Mouse (Mus musculus) midbrain, postnatal 0 days (tissue): Measurements from ENCODE around the gene Wdr18. TPM values are rescaled to one million over a fixed set of nuclear protein-coding genes. Genes with fewer than 3 reads are reported as not detected.

ENCODE experiments used
- ATAC-seq: fragments of 200-750 bp; cut with Nextera tagmentation; 2 replicates; pipeline ENCODE4 v1.8.0; 2017; ENCODE audit warnings: moderate number of reproducible peaks, mild to moderate bottlenecking, moderate TSS enrichment, moderate library complexity; ENCODE audit not compliant: low FRiP score
- DNase-seq: peaks from one replicate; pipeline ENCODE4 v3.0.0-alpha.2; 2015; ENCODE audit warnings: low spot score
- H3K27ac ChIP-seq: fragments of 300-500 bp; sonication (generic); 2 replicates; pipeline ENCODE4 v1.5.1; 2014; ENCODE audit warnings: low read depth, mild to moderate bottlenecking, low read length, mixed read lengths
- H3K27me3 ChIP-seq: fragments of 300-500 bp; sonication (generic); 2 replicates; pipeline ENCODE4 v1.6.1; 2014; ENCODE audit warnings: low read length, control low read depth, mixed read lengths; ENCODE audit not compliant: insufficient read depth
- H3K36me3 ChIP-seq: fragments of 300-500 bp; sonication (generic); 2 replicates; pipeline ENCODE4 v1.6.1; 2014; ENCODE audit warnings: low read length, control low read depth, mixed read lengths; ENCODE audit not compliant: insufficient read depth
- H3K4me1 ChIP-seq: fragments of 300-500 bp; sonication (generic); 2 replicates; pipeline ENCODE4 v1.6.1; 2014; ENCODE audit warnings: mild to moderate bottlenecking, control low read depth, antibody characterized with exemption, low read length, mixed read lengths; ENCODE audit not compliant: insufficient read depth
- H3K4me2 ChIP-seq: fragments of 300-500 bp; sonication (generic); 2 replicates; pipeline ENCODE4 v1.6.1; 2014; ENCODE audit warnings: low read depth, mild to moderate bottlenecking, low read length, mixed read lengths; ENCODE audit not compliant: poor library complexity, severe bottlenecking
- H3K4me3 ChIP-seq: fragments of 300-500 bp; sonication (generic); 2 replicates; pipeline ENCODE4 v1.5.1; 2014; ENCODE audit warnings: low read depth, mild to moderate bottlenecking, low read length, moderate library complexity
- H3K9ac ChIP-seq: fragments of 300-500 bp; sonication (generic); replicated peaks from 2 replicates; pipeline ENCODE4 v1.6.1; 2014; ENCODE audit warnings: mild to moderate bottlenecking, low read length, moderate library complexity, mixed read lengths; ENCODE audit not compliant: poor library complexity, severe bottlenecking
- H3K9me3 ChIP-seq: fragments of 300-500 bp; sonication (generic); 2 replicates; pipeline ENCODE4 v1.6.1; 2016; ENCODE audit warnings: low read length, control low read depth
- CTCF ChIP-seq: IDR thresholded peaks from 2 replicates; pipeline ENCODE4 v1.5.1; 2016; ENCODE audit warnings: antibody characterized with exemption, mild to moderate bottlenecking
- WGBS: fragments of 180-500 bp; shearing (Covaris S2); extraction: QIAGEN DNeasy Blood & Tissue Kit; methylation state at CpG from one replicate; pipeline ENCODE4 v1.1.7; 2014; 5-methylcytosine and 5-hydroxymethylcytosine counted together
- polyA plus RNA-seq: library from polyadenylated mRNA; unstranded; fragments of >200 nt; fragmentation: Nextera tagmentation; extraction: Ambion mirVana; gene quantifications from 2 replicates; pipeline ENCODE4 v1.2.1, GENCODE M21; 2015
- total RNA-seq: library from RNA; depleted of rRNA; stranded (reverse); fragments of >200 nt; gene quantifications from 2 replicates; pipeline ENCODE4 v1.2.3, GENCODE M21; 2014

Gene Wdr18
- total and polyA plus RNA-seq, 2 experiments from 2014 or later, result 72.6 to 102 TPM

- H3K4me3 ChIP-seq, result peak overlapping the region; percentile 38
- no peak overlapping the region for H3K9ac ChIP-seq
- ATAC-seq (no peak), DNase-seq (peak; percentile 50)
- H3K27ac ChIP-seq, result no peak overlapping the region
- H3K9me3 ChIP-seq, result no peaks in the 10 kb centered on the region
- H3K27me3 ChIP-seq, result peaks cover 5% of the 10 kb centered on the region; the same call in 1 of the 2 replicates
- H3K4me1 ChIP-seq, result no peaks in the 10 kb centered on the region
- H3K4me2 ChIP-seq, result peak overlapping the region; percentile 72
- no peak for TF ChIP-seq CTCF
- no peaks in the 10 kb centered on the region for H3K36me3 ChIP-seq
- WGBS, result 9% methylated on average over 15 of the region's 15 CpGs
Observed at GRCm38 (mm10) chr10:79997819-79998218, 37.9 kb downstream of the Wdr18 start.

DNA sequence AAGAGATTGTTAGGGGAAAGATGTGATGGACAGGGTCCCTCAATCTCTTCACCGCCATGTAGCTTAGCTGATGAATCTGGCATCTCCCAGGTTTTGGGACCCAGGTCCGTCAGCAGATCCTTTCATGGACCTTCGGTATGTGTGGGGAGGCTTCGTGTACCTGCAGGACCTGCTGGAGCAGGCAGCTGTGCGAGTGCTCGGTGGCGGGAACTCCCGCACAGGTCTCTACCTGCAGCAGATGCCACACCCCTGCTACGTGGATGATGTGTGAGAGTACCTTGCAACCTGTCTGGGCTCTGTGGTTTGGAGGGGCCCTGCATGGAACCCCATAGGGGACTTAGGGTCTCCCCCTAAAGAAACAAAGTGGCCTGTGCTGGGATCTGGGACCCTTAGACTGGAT is 42.0 kb downstream of the Wdr18 start:
- no peak overlapping the region for H3K9ac ChIP-seq
- DNase-seq (no peak), ATAC-seq (no peak)
- no peaks in the 10 kb centered on the region for H3K9me3 ChIP-seq
- peaks cover 5% of the 10 kb centered on the region; the same call in 1 of the 2 replicates for H3K27me3 ChIP-seq
- WGBS, result 84% methylated on average over 9 of the region's 9 CpGs
- H3K4me1 ChIP-seq, result no peaks in the 10 kb centered on the region
- TF ChIP-seq CTCF, result no peak
- no peak overlapping the region for H3K4me2 ChIP-seq
- no peak overlapping the region for H3K4me3 ChIP-seq
- no peak overlapping the region for H3K27ac ChIP-seq
- no peaks in the 10 kb centered on the region for H3K36me3 ChIP-seq

- Histone ChIP-seq H3K9me3 (no peaks in the 10 kb centered on the region), H3K4me3 (no peak overlapping the region), H3K4me1 (no peaks in the 10 kb centered on the region), H3K27me3 (peaks cover 5% of the 10 kb centered on the region; the same call in 1 of the 2 replicates), H3K27ac (no peak overlapping the region), H3K4me2 (no peak overlapping the region), H3K36me3 (no peaks in the 10 kb centered on the region), H3K9ac (no peak overlapping the region)
- whole genome bisulfite sequencing, result 30% methylated on average over 21 of the region's 21 CpGs
- ATAC-seq (no peak), DNase-seq (no peak)
- no peak for TF ChIP-seq CTCF
Observed at GRCm38 (mm10) chr10:80002829-80003228, 42.9 kb downstream of the Wdr18 start.

DNA sequence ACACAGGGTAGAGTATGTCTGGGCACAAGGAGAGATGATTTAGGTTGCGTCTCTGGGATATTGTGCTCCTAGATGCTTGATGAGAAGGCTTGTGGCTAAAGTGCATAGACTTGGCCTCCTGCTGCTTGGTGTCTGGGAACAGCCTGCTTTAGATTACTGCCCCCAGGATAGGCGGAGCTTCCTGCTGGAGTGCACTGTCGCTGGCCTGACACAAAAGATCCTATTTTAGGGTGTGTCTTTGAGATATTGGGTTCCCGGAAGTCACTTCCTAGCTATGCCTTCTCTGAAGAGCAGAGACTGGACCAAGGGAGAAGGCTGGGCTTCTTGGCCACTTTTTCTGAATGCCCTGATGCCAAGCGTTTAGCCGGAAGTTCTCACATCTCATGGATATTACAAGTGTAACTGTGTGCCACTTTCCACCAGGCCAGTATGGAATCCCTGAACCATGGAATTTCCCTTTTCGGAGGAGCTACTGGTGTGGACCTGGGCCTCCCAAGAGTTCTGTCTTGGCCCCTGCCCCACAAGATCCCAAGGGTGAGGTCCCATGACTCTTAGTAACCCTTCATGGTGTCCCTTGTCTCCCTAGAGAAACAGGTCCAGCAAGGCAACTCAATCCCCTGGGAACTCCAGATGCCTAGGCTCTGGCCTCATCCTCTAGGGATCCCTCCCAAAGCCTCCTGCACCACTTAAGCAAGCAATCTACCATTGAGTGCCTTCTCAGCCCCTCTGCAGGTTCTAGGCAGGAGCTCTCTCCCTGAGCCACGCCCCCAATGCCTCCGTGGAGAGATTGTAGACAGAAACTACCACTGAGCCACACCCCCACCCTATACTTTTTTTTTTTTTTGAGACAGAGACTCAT is 43.7 kb downstream of the Wdr18 start:
- H3K4me1 ChIP-seq, result no peaks in the 10 kb centered on the region
- no peak for ATAC-seq

DNA sequence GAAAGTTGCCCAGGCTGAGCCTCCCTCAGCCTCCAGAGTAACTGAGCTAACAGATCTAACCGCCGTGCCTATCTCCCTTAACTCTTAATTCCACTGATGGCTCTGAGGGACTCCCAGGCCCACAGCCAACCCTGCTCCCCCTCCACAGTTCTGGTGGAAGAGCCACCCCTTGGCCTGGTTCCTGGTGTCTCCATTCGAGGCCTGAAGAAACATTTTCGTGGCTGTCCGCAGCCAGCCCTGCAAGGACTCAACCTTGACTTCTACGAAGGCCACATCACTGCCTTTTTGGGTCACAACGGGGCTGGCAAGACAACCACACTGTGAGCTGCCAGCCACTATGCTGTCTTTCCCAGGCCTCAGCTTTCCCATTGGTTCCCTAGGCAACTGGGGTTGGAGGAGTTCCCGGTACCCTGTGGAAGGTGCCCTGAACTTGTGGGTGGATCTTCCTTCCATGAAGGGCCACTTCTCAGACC is 44.3 kb downstream of the Wdr18 start:
- 76% methylated on average over 8 of the region's 8 CpGs for WGBS
- Histone ChIP-seq H3K9ac (no peak overlapping the region), H3K4me3 (no peak overlapping the region), H3K4me2 (no peak overlapping the region), H3K4me1 (no peaks in the 10 kb centered on the region), H3K9me3 (no peaks in the 10 kb centered on the region), H3K27ac (no peak overlapping the region), H3K27me3 (peaks cover 5% of the 10 kb centered on the region; the same call in 1 of the 2 replicates), H3K36me3 (0 out of 2 replicates have a peak, but pooled peaks cover 4% of the 10 kb centered on the region)
- TF ChIP-seq CTCF, result no peak
- ATAC-seq (no peak), DNase-seq (no peak)

More for the DNA sequence above, 43.7 kb downstream of the Wdr18 start:
- no peak for TF ChIP-seq CTCF
- Histone ChIP-seq H3K27me3 (peaks cover 5% of the 10 kb centered on the region; the same call in 1 of the 2 replicates), H3K9ac (no peak overlapping the region), H3K9me3 (no peaks in the 10 kb centered on the region), H3K27ac (no peak overlapping the region), H3K4me2 (no peak overlapping the region), H3K36me3 (no peaks in the 10 kb centered on the region), H3K4me3 (no peak overlapping the region)
- no peak for DNase-seq
- WGBS, result 64% methylated on average over 9 of the region's 9 CpGs

- H3K27me3 ChIP-seq, result peaks cover 21% of the 10 kb centered on the region
- TF ChIP-seq CTCF, result no peak
- no peak overlapping the region for H3K9ac ChIP-seq
- DNase-seq (no peak), ATAC-seq (no peak)
- H3K4me3 ChIP-seq, result no peak overlapping the region
- peaks cover 11% of the 10 kb centered on the region; the same call in 1 of the 2 replicates for H3K36me3 ChIP-seq
- H3K4me2 ChIP-seq, result no peak overlapping the region
- peaks cover 16% of the 10 kb centered on the region for H3K9me3 ChIP-seq
- WGBS, result 88% methylated on average over 6 of the region's 6 CpGs
- H3K27ac ChIP-seq, result no peak overlapping the region
- H3K4me1 ChIP-seq, result no peaks in the 10 kb centered on the region
Observed at GRCm38 (mm10) chr10:80011740-80012139, 51.8 kb downstream of the Wdr18 start.
